Mouse (Mus musculus) c-Kit-positive CD71-positive TER-119-positive erythroid progenitor cells, embryonic 14.5 days (primary cell): ENCODE data around the gene Hsf2bp.

Source experiments
- DNase-seq: peaks from one replicate; pipeline ENCODE4 v3.0.0-alpha.2; 2013; ENCODE audit warnings: low spot score

Hsf2bp gene

GRCm38 (mm10) chr17:31982326-31983190, 53.6 kb downstream of the Hsf2bp start:
- no peak for DNase-seq

- no peak for DNase-seq
Observed at GRCm38 (mm10) chr17:31979888-31980287, 56.3 kb downstream of the Hsf2bp start.

- no peak for DNase-seq
Observed at GRCm38 (mm10) chr17:31977131-31977530, 59.0 kb downstream of the Hsf2bp start.

DNA sequence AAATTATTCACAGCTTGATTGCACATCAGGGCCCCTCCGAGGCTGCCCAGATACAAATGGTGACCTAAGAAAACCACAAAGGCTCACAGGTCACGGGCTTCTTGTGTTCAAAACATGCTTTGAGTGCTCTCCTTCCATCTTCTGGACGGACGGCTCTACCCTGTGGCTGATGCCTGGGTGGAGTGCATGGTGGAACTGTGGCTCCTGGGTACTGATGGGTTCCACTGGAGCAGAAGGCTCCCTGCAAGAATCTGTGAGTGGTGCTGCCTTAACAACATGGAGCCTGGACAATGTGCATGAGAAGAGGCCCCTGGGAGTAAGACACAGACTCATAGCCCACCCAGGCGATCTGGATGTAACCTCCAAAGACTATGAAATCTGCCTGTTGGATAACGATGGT, 59.6 kb downstream of the Hsf2bp start:
- no peak for DNase-seq

- DNase-seq: no peak
Observed at GRCm38 (mm10) chr17:31974694-31975093, 61.5 kb downstream of the Hsf2bp start.

DNA sequence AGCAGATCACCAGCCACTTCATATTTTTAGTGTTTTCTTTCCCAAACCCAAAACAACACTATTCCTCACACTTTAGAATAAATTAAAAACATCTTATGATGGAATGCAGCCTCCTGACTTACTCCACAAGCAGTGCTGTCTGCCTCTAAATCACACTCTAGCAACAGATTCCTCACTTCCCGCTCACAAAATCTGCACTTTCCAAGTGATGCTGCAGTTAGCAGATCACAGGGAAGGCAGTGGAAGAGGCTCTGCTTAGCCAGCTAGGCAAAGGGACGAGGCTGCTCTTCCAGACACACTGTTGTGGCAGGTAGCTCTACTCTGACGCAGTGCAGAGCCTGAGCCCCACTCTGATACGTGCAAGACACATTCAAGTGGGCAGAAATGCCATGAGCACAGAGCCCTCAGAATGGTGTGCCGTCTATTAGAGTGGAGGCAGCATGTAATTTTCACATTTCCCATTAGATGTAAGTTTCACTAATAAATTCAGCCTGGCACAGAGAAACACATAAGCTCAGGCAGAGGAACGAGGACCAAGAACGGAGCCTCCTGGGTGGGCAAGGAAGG, 62.4 kb downstream of the Hsf2bp start:
- DNase-seq: no peak

DNA sequence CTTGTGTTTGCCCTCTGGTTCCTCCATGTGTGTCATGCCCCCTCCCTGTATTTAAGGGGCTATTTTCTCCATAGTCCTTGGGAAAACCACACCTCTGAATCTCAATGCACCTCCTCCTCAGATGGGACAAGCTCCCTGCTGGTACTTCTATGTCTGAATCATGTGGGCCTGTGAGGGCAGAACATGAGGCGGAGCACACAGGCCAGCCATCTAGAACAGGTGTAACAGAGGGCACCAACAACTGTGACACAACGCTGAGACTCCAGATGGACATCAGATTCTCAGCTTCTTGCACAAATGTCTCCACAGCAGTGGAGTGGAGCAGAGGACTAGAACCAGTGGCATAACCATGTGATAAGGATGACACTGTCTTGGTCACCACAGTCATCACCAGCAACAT, 65.3 kb downstream of the Hsf2bp start:
- no peak for DNase-seq

DNA sequence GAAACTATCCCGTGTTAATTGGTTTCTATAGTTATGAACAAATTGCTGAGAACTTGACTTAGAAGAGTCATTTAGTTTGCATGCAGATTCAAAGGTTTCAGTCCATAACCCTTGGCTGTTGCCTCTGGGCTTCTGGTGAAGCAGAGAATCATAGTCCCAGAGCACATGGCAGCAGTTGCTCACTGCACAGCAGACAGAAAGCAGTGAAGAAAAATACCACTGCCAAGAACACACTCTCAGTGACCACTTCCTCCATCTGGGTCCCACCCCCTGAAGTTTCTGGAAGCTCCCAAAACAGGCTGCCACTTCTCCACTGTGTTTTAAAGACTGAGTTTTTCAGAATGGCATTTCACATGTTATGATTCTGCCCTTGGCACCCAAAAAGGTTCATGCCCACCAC, 67.3 kb downstream of the Hsf2bp start:
- no peak for DNase-seq

DNA sequence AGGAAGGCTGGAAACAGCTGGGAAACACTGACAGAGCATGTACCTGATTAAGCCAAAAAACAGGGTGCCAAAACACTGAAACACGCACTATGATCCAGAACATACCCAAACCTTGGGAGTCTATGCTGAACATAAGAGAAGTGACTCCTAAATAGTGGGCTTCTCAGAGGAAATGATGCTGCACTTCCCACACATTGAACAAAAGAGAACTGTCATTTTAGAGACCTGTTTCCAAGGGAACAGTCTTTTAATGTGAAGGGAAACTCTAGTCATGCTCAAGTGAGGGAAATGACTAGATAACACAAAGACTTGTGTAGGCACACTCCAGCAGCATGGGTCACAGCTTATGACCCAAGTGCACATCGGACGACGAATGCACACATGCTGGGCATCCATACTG, 68.8 kb downstream of the Hsf2bp start:
- DNase-seq: no peak

GRCm38 (mm10) chr17:31966566-31966965, 69.6 kb downstream of the Hsf2bp start:
- no peak for DNase-seq

GRCm38 (mm10) chr17:31965623-31966022, 70.5 kb downstream of the Hsf2bp start:
- DNase-seq: no peak

- DNase-seq: no peak
Observed at GRCm38 (mm10) chr17:31962930-31963329, 73.2 kb downstream of the Hsf2bp start.

GRCm38 (mm10) chr17:31962281-31962680, 73.9 kb downstream of the Hsf2bp start:
- no peak for DNase-seq

GRCm38 (mm10) chr17:31954551-31955140, 81.5 kb downstream of the Hsf2bp start:
- DNase-seq: no peak

DNA sequence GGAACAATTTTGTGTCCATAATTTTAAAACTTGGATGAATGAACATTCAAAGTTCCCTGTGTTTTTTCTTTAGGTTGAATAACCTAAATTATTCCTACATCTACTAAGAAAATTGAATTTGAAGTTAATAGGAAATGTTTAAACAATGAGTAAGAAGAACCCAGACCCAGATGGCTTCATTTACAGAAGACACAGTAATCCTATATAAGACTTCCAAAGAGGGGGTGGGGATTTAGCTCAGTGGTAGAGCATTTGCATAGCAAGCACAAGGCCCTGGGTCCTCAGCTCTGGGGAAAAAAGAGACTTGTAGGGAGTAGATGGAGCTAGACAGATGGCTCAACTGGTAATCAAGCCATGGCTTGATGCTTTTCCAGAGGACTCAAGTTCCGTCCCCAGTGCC, 87.1 kb downstream of the Hsf2bp start:
- no peak for DNase-seq

- DNase-seq: no peak
Observed at GRCm38 (mm10) chr17:31946436-31946835, 89.7 kb downstream of the Hsf2bp start.

GRCm38 (mm10) chr17:31943881-31944539, 92.1 kb downstream of the Hsf2bp start:
- no peak for DNase-seq

GRCm38 (mm10) chr17:31941616-31942015, 94.5 kb downstream of the Hsf2bp start:
- no peak for DNase-seq

DNA sequence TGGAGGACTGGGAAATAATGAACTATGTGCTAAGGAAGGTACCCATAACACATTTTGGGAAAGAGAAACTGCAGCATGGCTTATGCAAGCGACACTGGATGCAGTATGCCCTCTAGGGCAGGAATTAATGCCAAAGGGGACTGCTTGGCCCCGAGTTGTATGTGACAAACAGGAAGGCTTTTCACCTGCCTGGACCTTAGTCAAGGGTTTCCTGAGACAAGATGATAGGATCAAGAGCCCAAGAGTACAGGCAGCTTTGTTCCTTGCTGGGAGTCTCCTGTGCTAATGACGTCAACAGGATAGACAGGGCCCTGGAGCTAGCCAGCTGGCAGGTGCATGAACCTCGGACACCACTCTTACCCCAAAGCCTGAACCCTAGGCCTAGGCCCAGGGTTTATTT, 95.5 kb downstream of the Hsf2bp start:
- DNase-seq: no peak

GRCm38 (mm10) chr17:31939292-31940060, 96.7 kb downstream of the Hsf2bp start:
- DNase-seq: no peak

DNA sequence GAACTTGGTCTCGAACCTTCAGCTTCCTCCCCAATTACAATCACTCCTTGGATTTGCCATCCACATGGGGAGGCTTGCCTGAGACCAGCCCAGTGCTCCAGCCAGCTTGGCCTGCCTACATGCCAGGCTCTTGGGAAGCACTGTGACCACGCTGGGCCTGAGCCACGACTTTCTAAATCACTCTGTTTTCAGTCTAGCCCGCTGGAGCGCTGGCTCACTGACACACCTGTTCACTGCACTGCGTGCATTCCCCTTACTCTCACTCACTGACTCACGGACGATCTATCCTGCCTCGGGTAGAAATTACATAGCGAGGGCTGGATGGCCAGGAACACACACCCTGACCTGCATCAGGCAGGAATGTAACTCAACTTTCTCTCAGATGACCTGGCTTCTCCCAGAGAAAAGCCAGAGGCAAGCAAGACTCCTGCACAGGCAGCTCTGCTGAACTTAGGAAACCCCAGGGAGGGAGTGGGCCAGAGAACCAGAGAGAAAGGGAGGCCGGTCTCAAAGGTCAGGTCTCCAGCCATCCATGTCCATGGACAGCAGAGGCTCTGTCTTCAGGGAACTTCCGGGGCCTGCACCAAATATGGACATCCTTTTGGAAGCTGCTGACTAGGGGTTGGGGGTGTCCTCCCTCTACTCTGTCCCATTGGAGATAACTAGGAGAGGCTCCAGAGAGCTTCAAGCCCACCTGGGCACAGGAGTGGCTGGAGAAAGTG, 97.4 kb downstream of the Hsf2bp start:
- no peak for DNase-seq
